Mouse (Mus musculus): ENCODE data around the gene Dnajc6. TPM values are rescaled to one million over a fixed set of nuclear protein-coding genes. Genes with fewer than 3 reads are reported as not detected.

Dnajc6 gene
- polyA plus RNA-seq, 1 experiment from 2014 or later: 22.0 TPM

GRCm38 (mm10) chr4:101496188-101496533 lies 287 bp upstream of the Dnajc6 start:
- Histone ChIP-seq H3K27ac (ENCODE audit: low read depth, low read length) (no peak overlapping the region), H3K4me2 (ENCODE audit: low read length) (peak overlapping the region; percentile 99), H3K4me3 (ENCODE audit: low read depth, low read length) (peak overlapping the region; percentile 60), H3K9ac (ENCODE audit: low read length) (peak overlapping the region; percentile 64), H3K4me1 (ENCODE audit: control insufficient read depth, insufficient read depth, low read length) (peaks cover 2% of the 10 kb centered on the region; the same call in 1 of the 2 replicates), H3K36me3 (ENCODE audit: control insufficient read depth, insufficient read depth, low read length) (no peaks in the 10 kb centered on the region), H3K27me3 (replicated peaks; ENCODE audit: control insufficient read depth, insufficient read depth, low read length) (peaks cover 32% of the 10 kb centered on the region), H3K9me3 (replicated peaks; ENCODE audit: control insufficient read depth, low read length) (no peaks in the 10 kb centered on the region)
- ATAC-seq (peak; percentile 64; the same call in 1 of the 2 replicates), DNase-seq (ENCODE audit: low spot score) (no peak)
- WGBS: 1% methylated on average over 28 of the region's 28 CpGs

GRCm38 (mm10) chr4:101497336-101497735 lies 888 bp downstream of the Dnajc6 start:
- Histone ChIP-seq H3K27ac (ENCODE audit: low read depth, low read length) (no peak overlapping the region), H3K4me1 (ENCODE audit: control insufficient read depth, insufficient read depth, low read length) (peaks cover 2% of the 10 kb centered on the region; the same call in 1 of the 2 replicates), H3K9ac (ENCODE audit: low read length) (peak overlapping the region; percentile 64; the same call in 1 of the 2 replicates), H3K4me3 (ENCODE audit: low read depth, low read length) (peak overlapping the region; percentile 60), H3K9me3 (replicated peaks; ENCODE audit: control insufficient read depth, low read length) (no peaks in the 10 kb centered on the region), H3K36me3 (ENCODE audit: control insufficient read depth, insufficient read depth, low read length) (no peaks in the 10 kb centered on the region), H3K4me2 (ENCODE audit: low read length) (peak overlapping the region; percentile 99), H3K27me3 (replicated peaks; ENCODE audit: control insufficient read depth, insufficient read depth, low read length) (peaks cover 35% of the 10 kb centered on the region)
- no peak for DNase-seq (ENCODE audit: low spot score)
- WGBS: 4% methylated on average over 14 of the region's 14 CpGs
- ATAC-seq: no peak

- Histone ChIP-seq H3K9me3 (replicated peaks; ENCODE audit: control insufficient read depth, low read length) (no peaks in the 10 kb centered on the region), H3K4me1 (ENCODE audit: control insufficient read depth, insufficient read depth, low read length) (peaks cover 9% of the 10 kb centered on the region), H3K4me3 (ENCODE audit: low read depth, low read length) (no peak overlapping the region), H3K4me2 (ENCODE audit: low read length) (no peak overlapping the region), H3K27ac (ENCODE audit: low read depth, low read length) (no peak overlapping the region), H3K9ac (ENCODE audit: low read length) (no peak overlapping the region), H3K36me3 (ENCODE audit: control insufficient read depth, insufficient read depth, low read length) (no peaks in the 10 kb centered on the region), H3K27me3 (replicated peaks; ENCODE audit: control insufficient read depth, insufficient read depth, low read length) (0 out of 2 replicates have a peak, but pooled peaks cover 3% of the 10 kb centered on the region)
- no peak for DNase-seq (ENCODE audit: low spot score)
- ATAC-seq: no peak
- WGBS: 30% methylated on average over 7 of the region's 7 CpGs
Measured at GRCm38 (mm10) chr4:101504470-101505007, 8.1 kb downstream of the Dnajc6 start.

- ATAC-seq (no peak), DNase-seq (ENCODE audit: low spot score) (no peak)
- Histone ChIP-seq H3K27me3 (replicated peaks; ENCODE audit: control insufficient read depth, insufficient read depth, low read length) (0 out of 2 replicates have a peak, but pooled peaks cover 3% of the 10 kb centered on the region), H3K4me3 (ENCODE audit: low read depth, low read length) (no peak overlapping the region), H3K27ac (ENCODE audit: low read depth, low read length) (no peak overlapping the region), H3K9me3 (replicated peaks; ENCODE audit: control insufficient read depth, low read length) (no peaks in the 10 kb centered on the region), H3K4me1 (ENCODE audit: control insufficient read depth, insufficient read depth, low read length) (peaks cover 12% of the 10 kb centered on the region), H3K4me2 (ENCODE audit: low read length) (no peak overlapping the region), H3K36me3 (ENCODE audit: control insufficient read depth, insufficient read depth, low read length) (no peaks in the 10 kb centered on the region), H3K9ac (ENCODE audit: low read length) (no peak overlapping the region)
- WGBS: 68% methylated on average over 2 of the region's 2 CpGs
Measured at GRCm38 (mm10) chr4:101505966-101506365, 9.5 kb downstream of the Dnajc6 start.

- Histone ChIP-seq H3K4me1 (ENCODE audit: control insufficient read depth, insufficient read depth, low read length) (peaks cover 12% of the 10 kb centered on the region), H3K27me3 (replicated peaks; ENCODE audit: control insufficient read depth, insufficient read depth, low read length) (0 out of 2 replicates have a peak, but pooled peaks cover 3% of the 10 kb centered on the region), H3K27ac (ENCODE audit: low read depth, low read length) (no peak overlapping the region), H3K36me3 (ENCODE audit: control insufficient read depth, insufficient read depth, low read length) (no peaks in the 10 kb centered on the region), H3K9me3 (replicated peaks; ENCODE audit: control insufficient read depth, low read length) (no peaks in the 10 kb centered on the region), H3K4me2 (ENCODE audit: low read length) (no peak overlapping the region), H3K4me3 (ENCODE audit: low read depth, low read length) (no peak overlapping the region), H3K9ac (ENCODE audit: low read length) (no peak overlapping the region)
- ATAC-seq: no peak
- no peak for DNase-seq (ENCODE audit: low spot score)
Measured at GRCm38 (mm10) chr4:101506372-101506771, 9.9 kb downstream of the Dnajc6 start.

GRCm38 (mm10) chr4:101507571-101508422 lies 11.3 kb downstream of the Dnajc6 start:
- peak overlapping the region; percentile 94 for H3K4me2 ChIP-seq (ENCODE audit: low read length)
- H3K9me3 ChIP-seq (replicated peaks; ENCODE audit: control insufficient read depth, low read length): no peaks in the 10 kb centered on the region
- DNase-seq (ENCODE audit: low spot score) (peak; percentile 83), ATAC-seq (peak; percentile 66; the same call in 1 of the 2 replicates)
- no peaks in the 10 kb centered on the region for H3K27me3 ChIP-seq (replicated peaks; ENCODE audit: control insufficient read depth, insufficient read depth, low read length)
- H3K27ac ChIP-seq (ENCODE audit: low read depth, low read length): 0 out of 2 replicates have a peak overlapping the region, but pooled peaks have one; percentile 5
- 8% methylated on average over 24 of the region's 24 CpGs for WGBS
- H3K4me3 ChIP-seq (ENCODE audit: low read depth, low read length): peak overlapping the region; percentile 45
- H3K4me1 ChIP-seq (ENCODE audit: control insufficient read depth, insufficient read depth, low read length): peaks cover 12% of the 10 kb centered on the region
- peak overlapping the region; percentile 56 for H3K9ac ChIP-seq (ENCODE audit: low read length)
- no peaks in the 10 kb centered on the region for H3K36me3 ChIP-seq (ENCODE audit: control insufficient read depth, insufficient read depth, low read length)

- Histone ChIP-seq H3K36me3 (ENCODE audit: control insufficient read depth, insufficient read depth, low read length) (no peaks in the 10 kb centered on the region), H3K27me3 (replicated peaks; ENCODE audit: control insufficient read depth, insufficient read depth, low read length) (no peaks in the 10 kb centered on the region), H3K9me3 (replicated peaks; ENCODE audit: control insufficient read depth, low read length) (no peaks in the 10 kb centered on the region), H3K4me3 (ENCODE audit: low read depth, low read length) (peak overlapping the region; percentile 45), H3K4me2 (ENCODE audit: low read length) (peak overlapping the region; percentile 94), H3K27ac (ENCODE audit: low read depth, low read length) (no peak overlapping the region), H3K4me1 (ENCODE audit: control insufficient read depth, insufficient read depth, low read length) (peaks cover 12% of the 10 kb centered on the region), H3K9ac (ENCODE audit: low read length) (peak overlapping the region; percentile 67)
- ATAC-seq (0 out of 2 replicates have a peak, but pooled peaks have one; percentile 6), DNase-seq (ENCODE audit: low spot score) (peak; percentile 24)
- WGBS: 2% methylated on average over 10 of the region's 10 CpGs
Measured at GRCm38 (mm10) chr4:101508431-101508830, 12.0 kb downstream of the Dnajc6 start.

- DNase-seq (ENCODE audit: low spot score) (peak; percentile 49), ATAC-seq (peak; percentile 65)
- Histone ChIP-seq H3K36me3 (ENCODE audit: control insufficient read depth, insufficient read depth, low read length) (no peaks in the 10 kb centered on the region), H3K4me1 (ENCODE audit: control insufficient read depth, insufficient read depth, low read length) (peaks cover 12% of the 10 kb centered on the region), H3K4me3 (ENCODE audit: low read depth, low read length) (peak overlapping the region; percentile 45), H3K9me3 (replicated peaks; ENCODE audit: control insufficient read depth, low read length) (no peaks in the 10 kb centered on the region), H3K4me2 (ENCODE audit: low read length) (peak overlapping the region; percentile 94), H3K27me3 (replicated peaks; ENCODE audit: control insufficient read depth, insufficient read depth, low read length) (no peaks in the 10 kb centered on the region), H3K9ac (ENCODE audit: low read length) (peak overlapping the region; percentile 67), H3K27ac (ENCODE audit: low read depth, low read length) (no peak overlapping the region)
- 2% methylated on average over 30 of the region's 30 CpGs for WGBS
Measured at GRCm38 (mm10) chr4:101508851-101509577, 12.6 kb downstream of the Dnajc6 start.
